Mouse (Mus musculus) adrenal gland, adult (tissue): ENCODE measurements around the gene Pex3.
"Not testable (repeated sequence)": the region's sequence is repeated elsewhere in the genome, so short reads cannot be mapped to it uniquely, and the experiment has no call there.

Experiments
- DNase-seq, 2 experiments: peaks; one replicate each; pipeline ENCODE4 v3.0.0; 2022 to 2023; ENCODE audit warnings: low spot score in 1 of 2; ENCODE audit not compliant: inconsistent age in 2 of 2

Pex3 gene

DNA sequence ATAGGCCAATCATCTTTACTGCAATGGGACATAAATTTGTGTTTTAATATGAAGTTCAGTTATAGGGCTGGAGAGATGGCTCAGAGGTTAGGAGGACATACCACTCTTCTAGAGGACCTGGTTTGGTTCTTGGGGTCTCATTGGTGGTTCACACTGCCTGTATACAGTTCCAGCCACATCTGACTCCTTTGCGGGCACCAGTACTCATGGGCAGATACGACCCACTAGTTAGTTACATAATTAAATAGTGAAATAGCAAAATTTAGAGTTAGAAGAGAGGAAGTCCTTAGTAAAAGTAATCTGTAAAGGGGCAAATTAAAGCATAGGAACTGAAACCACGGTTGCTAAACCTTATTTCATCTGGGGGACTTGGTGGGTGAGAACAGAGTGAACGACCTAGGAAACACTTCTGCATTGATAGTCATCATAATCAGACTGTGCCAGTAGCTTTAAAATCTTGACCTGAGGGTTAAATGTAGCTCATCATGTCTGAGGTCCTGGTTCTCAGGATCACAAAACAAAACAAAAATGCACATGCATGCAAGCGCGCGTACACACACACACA lies 13.1 kb downstream of the Pex3 start:
- DNase-seq, result no peak

- DNase-seq, result no peak
Measured at GRCm38 (mm10) chr10:13536706-13537105, 16.2 kb downstream of the Pex3 start.

DNA sequence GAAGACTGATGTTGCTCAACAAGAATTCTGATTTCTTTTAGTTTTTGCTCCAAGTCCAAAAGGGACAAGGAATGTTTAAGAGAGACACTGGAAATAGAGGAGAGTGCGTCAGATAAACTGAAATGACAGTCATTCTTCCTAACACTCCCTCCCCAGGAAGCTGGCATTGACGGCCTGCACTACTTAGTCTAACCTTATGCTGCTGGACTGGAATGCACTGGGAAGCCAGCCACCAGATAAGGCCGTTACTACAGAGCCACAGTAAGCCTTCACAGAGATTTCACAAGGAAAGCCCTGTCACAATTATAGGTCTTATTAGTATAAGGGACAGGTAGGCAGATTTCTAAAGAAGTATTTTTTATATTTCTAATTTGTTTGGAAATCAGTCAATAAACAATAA lies 18.2 kb downstream of the Pex3 start:
- DNase-seq, result no peak

DNA sequence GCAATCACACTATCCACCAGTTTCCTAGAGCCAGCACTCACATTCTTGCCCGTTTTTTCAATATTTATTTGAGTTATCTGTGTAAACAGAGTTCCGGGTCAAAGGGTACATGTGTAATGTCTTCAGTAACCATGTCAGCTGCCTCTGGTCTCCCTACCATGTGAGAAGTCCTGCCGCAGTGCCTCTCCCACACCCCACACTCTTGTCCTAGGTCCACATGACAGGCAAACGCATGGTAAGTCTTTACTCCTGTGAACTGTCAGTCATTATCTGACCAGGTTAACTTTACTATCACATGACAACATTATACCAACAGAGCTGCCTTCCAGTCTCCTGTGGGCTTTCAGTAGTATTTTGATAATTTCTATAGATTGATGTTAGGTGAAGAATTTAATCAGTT lies 24.8 kb downstream of the Pex3 start:
- DNase-seq, result no peak

DNA sequence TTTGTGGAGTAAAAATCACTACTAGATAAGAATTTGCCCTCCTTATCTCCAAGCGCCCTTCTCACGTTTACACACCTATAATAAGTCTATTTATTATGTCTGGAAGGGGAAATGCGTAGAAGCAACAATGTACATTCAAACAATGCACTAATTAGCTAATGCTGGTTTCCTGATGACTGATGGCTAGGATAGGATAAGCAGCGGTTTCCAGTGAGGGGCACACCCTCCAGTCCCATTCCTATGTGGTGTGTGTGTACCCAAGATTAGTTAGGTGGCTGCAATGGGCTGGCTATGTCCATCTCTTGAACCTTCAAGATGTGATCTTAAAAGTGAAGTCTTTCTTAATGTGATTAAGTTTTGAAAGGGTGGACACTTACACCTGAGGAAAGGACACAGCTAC lies 31.1 kb downstream of the Pex3 start:
- no peak for DNase-seq

DNA sequence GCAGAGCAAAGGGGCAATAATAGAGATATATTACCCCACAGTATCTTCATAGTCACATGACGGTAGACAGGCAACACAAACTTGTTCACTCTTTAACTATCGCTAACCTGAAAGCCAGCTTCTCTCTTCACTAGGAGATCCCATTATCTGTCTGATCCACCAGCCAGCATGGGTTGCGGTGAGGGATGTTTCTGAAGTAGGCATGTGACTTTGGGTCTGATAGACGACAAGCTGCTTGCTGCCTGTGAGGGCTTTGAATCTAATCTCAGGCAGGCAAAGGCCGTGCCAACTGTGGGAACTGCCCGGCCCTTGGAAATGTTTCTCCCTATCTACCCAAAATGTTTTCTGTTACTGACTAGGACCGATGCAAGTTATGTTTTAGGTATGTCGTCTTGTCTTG lies 50.6 kb downstream of the Pex3 start:
- no peak for DNase-seq

GRCm38 (mm10) chr10:13501533-13501932 lies 51.4 kb downstream of the Pex3 start:
- not testable (repeated sequence) for DNase-seq

DNA sequence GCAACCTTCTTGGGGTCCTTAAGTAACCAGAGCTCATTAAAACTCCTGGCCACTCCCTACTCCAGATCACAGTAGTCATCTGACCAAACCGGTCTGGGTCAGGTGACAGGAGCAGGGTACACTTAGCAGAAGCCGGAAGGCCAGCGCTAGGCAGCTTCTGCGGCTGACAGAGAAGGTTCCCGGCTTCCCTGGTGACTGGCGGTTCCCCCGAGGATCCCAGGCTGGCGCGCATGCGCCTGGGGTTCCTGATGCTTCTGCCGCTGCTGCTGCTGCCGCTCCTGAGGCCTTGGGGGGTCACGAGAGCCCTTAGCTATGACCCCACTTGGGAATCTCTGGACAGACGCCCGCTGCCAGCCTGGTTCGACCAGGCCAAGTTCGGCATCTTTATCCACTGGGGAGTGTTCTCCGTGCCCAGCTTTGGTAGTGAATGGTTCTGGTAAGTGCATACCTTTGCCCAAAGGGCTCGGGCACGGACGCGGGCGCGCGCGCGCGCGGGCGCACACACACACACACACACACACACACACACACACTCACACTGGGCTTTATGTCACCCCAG lies 51.9 kb downstream of the Pex3 start:
- DNase-seq, result peak; percentile 91 to 96

DNA sequence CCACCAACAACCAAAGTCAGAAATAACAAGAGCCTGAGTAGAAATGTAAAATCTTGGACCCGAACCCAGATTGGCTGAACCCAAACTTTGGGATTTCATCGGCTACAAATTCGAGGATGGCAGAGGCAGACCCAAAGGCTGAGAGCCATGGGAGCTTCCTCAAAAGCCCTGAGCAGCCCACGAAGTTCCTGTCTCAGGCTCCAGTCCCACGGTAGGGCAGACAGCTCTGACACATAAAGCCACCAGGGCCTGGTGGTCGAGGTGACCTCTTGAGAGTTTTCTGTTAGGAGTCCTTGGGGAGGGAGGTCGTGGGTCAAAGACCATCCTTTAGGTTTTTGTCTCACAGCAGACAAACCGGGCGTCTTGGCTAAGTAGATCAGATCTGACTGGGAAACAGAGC lies 52.5 kb downstream of the Pex3 start:
- peak in 1 of 2 experiments; percentile 14 for DNase-seq

DNA sequence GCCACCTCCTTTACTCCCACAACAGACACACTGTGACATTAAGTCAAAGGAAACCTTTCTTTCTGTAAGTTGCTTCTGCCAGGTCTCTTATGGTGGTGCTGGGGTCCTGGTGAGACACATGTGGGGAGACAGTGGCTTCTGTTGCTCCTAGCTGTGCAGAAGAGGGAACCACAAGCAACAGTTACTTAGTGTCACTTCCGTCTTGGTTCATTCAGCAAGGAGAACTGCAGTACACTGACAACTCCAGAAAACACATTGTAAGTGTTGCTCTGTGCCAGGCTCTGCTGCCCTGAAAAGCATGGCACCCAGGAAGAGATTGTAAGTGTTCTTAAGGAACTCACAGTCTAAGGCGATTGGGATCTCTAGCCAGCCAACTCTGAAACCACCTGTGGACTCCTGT lies 53.6 kb downstream of the Pex3 start, which contains the start of gene Fuca2:
Gene Fuca2 (plus strand): TSS at position 210 of the 400 bp plus-strand sequence.
- no peak for DNase-seq

DNA sequence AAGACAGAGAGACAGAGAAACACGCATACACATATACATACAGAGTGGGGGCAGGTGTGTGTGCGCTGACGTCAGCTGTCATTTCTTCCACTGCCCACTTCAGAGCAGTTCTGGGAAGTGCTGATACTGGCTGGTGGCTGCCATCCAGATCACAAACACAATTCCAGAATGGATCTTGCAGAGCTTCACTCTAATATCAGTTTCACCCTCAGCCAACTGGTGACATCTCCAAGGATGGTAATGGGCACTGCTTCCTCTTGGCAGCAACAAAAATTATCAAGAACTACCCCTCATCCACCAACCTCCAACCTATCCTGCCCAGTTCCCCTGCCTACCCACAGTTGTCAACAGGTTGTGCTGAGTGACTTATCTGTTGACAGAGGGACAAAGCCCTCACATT lies 56.6 kb downstream of the Pex3 start:
- DNase-seq, result no peak

DNA sequence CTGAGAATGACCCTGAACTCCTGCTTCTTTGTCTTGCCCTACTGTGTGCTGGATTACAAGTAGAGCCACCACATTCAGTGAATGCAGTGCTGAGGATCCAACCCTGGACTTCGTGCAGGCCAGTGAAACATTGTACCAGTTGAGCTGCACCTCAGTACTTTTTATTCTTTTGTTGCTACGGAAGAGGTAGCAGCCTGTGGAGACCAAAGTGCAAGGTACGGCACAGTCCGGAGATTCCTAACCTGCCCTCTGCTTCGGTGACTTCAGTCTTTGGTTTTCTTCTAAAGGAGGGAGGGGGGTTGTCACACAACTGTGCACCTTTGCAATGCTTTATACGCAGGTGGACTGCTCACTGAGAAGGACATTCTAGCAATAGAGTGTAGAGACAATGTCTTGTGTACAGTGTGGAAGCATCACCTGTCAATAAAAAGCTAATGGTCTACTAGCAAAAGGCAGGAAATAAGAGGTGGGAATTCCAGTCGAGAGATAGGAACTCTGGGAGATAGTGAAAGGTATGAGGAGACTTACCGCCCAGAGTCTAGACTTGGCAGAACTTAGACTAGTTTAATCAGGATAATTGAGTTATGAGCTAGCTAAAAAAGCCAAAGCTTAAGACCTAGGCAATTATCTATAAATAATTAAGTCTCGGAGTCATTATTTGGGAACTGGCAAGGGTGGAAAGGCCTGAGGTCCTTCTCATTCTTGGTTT lies 58.8 kb downstream of the Pex3 start:
- no peak for DNase-seq

- DNase-seq, result peak; percentile 34 to 65
Measured at GRCm38 (mm10) chr10:13489671-13490070, 63.3 kb downstream of the Pex3 start.

DNA sequence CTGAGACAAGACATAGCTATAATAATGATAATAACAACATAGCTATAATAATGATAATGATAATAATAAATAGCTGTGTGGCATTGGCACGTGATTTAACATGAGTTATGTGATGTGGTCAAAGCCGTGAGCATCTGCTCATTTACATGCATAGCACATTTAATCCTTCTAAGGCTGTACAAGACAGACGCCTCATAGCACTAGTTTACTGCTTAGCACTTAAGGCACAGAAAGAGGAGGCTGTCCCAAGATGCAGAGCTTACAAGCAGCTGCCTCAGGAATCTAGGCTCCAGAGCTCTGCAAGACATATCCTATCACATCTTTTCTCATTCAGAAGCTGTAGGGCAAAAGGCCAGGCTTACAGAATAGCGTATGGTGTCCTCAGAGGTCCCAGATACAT lies 67.0 kb downstream of the Pex3 start:
- DNase-seq, result no peak

DNA sequence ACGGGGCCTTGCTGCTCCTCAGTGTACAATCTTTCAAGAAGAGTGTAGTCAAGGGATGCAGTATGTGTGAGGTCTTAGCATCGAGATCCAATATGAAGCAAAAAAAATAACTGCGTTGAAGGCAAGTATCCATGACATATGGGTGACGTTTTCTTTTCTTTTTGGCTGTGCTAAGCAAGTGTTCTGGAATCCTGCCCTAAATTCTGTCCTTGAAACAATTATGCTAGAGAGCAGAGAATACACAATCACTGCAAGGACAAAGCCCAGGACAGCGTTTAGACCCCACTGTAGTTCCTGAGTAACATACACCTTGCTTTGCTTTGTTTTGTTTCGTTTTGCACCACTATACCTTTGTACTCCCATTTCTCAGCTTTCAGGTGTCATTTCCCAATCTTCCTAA lies 73.6 kb downstream of the Pex3 start:
- peak in 1 of 2 experiments; percentile 56 for DNase-seq

DNA sequence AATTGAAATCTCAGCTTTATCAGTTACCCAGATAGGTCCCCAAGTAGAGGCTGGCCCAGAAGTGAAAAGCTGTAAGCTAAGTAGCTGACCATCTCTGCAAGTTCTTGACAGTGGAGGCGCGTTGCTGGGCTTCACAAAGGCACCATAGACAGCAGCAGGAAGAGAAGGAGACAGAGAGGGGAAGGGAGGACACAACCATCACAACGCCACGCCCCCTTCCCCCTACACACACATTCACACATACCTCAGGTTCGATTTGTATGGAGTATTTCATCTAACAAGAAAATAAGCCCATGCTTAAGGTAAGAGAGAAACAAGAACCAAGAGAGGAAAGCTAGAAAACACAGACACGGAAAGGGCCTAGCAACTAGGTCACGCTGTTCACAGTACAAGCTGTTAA lies 77.8 kb downstream of the Pex3 start:
- DNase-seq, result no peak

DNA sequence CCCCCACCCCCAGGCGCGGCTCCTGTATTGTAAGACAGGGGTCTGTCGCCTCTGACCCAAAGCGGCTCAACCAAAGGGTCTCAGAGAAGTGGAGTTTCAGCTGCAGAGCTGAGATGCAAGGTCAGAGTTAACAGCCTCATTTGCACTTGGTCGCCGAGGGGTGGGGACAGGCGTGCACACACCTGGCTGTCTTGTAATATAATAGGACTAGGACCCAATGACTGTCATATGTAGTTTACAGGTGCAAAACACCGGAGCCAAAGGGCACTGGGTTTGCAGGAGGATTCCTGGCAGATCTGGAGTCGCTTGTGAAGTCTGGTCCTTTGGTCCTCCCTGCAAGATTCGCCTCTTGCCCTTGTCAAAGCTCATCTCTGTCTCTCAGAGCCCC lies 78.4 kb downstream of the Pex3 start:
- peak in 1 of 2 experiments; percentile 29 for DNase-seq
